Mouse (Mus musculus): Measurements from ENCODE around the gene Rgmb. TPM values are rescaled to one million over a fixed set of nuclear protein-coding genes. Genes with fewer than 3 reads are reported as not detected.

The Rgmb gene
- total RNA-seq, 2 experiments from 2014 or later = 14.5 to 14.6 TPM

DNA sequence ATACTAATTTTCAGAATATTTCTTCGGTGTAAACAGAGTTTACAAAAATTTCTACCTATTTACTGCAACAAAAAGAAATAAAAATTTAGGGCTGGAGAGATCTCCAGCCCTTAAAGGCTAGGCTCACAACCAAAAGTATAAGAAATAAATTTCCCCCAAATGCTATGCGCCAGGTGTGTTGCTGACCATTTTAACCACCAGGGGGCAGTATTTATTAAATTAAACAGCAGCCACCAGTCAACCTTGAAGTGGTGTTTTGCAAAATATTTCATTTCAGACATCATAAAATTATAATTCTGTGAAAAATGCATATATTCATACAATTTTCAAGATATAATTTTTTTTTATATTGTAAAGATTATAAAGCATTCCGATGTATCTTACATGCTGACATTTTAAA lies 43.8 kb downstream of the Rgmb start:
- no peak for DNase-seq (ENCODE audit: low spot score in 2 of 2)

DNA sequence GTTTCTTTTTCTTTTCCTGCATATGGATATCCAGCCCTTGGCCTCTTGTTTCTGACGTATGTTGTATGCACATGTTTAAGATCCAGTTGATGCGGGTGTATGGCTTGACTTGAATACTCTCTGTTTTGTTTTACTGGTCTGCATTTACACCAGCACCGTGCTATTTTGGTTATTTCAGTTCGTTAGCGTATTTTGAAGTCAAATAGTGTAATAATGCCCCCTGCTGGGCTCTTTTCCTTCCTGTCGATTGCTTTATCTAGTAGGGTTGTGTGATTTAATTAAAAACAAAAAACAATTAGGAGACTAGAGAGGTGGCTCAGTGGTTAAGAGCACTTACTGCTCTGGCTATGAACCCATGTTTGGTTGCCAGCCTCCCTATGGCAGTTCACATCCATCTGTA lies 52.9 kb downstream of the Rgmb start:
- no peak for DNase-seq (ENCODE audit: low spot score in 2 of 2)

DNA sequence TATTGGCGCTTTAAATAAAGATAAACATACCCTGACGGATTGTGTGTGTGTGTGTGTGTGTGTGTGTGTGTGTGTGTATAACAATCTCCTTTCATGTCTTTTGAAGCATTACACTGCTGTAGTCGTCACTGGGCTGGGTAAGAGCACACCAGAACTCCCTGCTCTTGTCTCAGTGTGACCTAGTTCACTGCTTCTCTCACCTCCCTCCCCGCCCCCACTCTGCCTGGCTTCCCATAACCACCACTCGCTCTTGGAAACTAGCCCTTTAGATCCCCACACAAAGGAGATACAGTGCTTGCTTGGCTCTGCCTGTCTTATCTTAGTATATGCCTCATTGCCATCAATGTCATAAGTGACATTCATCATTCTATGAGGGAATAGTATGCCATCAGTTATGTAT lies 54.5 kb downstream of the Rgmb start:
- DNase-seq (ENCODE audit: low spot score in 2 of 2) = no peak

DNA sequence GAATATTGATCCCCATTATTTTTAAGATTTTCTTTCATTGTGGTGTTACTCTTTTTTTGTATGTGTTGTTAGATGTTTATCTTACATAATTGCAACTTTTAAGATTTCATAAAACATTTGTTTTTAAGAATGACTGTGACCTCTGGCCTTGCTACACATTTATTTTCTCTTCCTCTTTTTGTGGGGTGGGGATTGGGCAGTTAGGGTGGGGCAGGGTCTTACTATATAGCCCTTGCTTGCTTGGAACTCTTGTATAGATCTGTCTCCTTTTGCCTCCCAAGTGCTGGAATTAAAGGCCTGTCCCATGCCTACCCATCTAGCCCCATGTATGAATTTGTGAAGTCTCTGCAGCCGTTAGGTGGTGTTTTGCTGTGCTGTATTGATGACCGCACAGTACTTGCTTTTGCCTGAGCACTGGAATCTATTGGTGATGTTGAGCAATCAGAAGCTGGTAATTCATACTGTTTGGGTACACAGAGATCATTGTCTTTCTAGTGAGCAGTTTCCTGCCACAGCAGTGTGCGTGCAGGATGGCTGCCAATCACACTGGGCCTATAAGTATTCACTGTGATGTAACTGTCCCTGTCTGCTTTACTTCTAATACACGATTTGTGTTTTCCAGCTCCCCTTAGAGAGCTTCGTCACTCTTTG lies 56.1 kb downstream of the Rgmb start:
- DNase-seq (ENCODE audit: low spot score in 2 of 2) = no peak

DNA sequence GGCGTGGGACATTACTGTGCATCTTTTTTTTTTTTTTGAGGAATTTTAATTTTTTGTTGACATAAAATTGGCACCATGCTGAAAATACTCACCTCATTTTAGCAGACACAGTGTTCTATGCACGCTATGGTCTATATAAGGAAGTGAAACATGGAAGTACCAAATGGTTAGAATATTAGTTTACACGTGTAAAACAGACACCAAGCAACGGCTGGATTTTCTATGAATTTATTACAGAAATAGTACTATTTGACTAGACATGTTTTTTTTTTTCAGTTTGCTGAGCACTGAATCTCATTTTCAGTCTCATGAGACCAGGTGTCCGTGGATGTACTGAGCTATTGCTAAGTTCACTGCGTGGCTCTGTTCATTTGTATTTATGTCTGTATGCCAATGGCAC lies 56.9 kb downstream of the Rgmb start:
- DNase-seq (ENCODE audit: low spot score in 2 of 2) = no peak

DNA sequence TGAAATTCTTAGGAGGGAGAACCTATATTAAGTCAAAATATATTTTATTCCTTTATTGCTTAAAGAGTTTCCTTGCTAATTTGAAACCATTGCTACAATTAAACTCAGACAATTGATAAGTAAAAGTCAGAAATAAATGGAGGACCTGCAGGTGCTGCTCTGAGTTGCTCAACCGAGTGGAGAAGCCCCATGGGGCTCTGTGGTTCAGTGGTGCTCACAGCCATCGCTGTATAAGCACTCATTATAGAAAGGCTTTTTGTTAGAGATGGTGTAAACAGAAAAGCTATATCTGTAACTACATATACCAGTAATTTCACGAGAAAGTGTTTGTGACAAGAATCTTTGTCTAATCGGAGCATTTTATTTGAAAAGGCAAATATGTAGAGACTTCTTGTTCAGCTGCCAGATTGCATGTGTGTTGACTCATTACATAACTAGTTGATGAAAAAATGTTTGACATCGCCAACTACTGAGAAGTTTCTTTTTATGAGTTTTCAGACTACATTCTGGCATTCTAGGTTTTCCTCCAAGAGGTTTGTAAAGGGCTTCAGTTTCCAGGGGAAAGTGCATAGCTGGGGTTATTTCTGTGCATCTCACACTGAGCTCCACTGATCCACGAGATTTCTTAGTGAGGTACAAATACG lies 61.6 kb downstream of the Rgmb start:
- DNase-seq (ENCODE audit: low spot score in 2 of 2) = no peak

DNA sequence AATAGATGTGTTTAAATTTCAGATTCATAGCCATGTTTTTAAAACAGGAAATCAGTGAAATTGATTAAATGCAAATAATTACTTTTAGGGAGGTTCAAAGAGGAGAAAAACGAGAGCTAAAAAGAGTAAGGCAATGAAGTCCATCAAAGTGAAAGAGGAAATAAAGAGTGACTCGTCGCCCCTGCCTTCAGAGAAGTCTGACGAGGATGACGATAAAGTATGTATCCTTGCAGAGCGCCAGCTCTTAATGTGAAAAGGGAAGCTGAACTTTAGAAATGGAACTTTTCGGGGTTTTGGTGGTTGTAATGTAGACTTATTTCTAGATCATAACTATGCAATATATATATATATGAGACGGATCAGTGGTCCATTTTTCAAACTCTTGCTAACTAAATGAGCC lies 69.6 kb downstream of the Rgmb start:
- DNase-seq (ENCODE audit: low spot score in 2 of 2) = no peak

Other genes with a start within 250 kb of the Rgmb start
- gene Chd1, start 126.1 kb downstream of the Rgmb start, total RNA-seq (2021) = 10 to 100 TPM; 32.7 to 44.1 TPM

All from adrenal gland, adult 18-20 months (tissue).